Mouse (Mus musculus) heart, adult 2 months (tissue): ENCODE results near the gene Notch1.

ENCODE experiments used
- CTCF ChIP-seq: fragments of 200-600 bp; IDR thresholded peaks from 2 replicates; pipeline ENCODE4 v1.8.1; 2022; ENCODE audit warnings: antibody characterized with exemption, mild to moderate bottlenecking, moderate library complexity
- EP300 ChIP-seq: fragments of 200-500 bp; IDR thresholded peaks from 2 replicates; pipeline ENCODE4 v1.6.1; 2011; ENCODE audit warnings: low read depth, low read length, control low read depth; ENCODE audit not compliant: insufficient read depth
- POLR2A ChIP-seq: fragments of 200-500 bp; IDR thresholded peaks from 2 replicates; pipeline ENCODE4 v1.6.1; 2011; ENCODE audit warnings: mild to moderate bottlenecking, low read depth, low read length, control low read depth; ENCODE audit not compliant: insufficient read depth

GRCm38 (mm10) chr2:26441688-26442087 is 74.8 kb downstream of the Notch1 start:
- TF ChIP-seq POLR2A (no peak), EP300 (no peak), CTCF (no peak)
